Mouse (Mus musculus) effector memory CD4-positive, alpha-beta T cell, adult 7 months (primary cell): ENCODE data around the gene Rtn4rl1. TPM values are rescaled to one million over a fixed set of nuclear protein-coding genes. Genes with fewer than 3 reads are reported as not detected.

Source experiments
- polyA plus RNA-seq: library from polyadenylated mRNA; unstranded; fragments of 100-300 nt; shearing (Covaris generic); gene quantifications from one replicate; pipeline ENCODE4 v1.2.1, GENCODE M21; 2017

The Rtn4rl1 gene
- polyA plus RNA-seq = 22.1 TPM

GRCm38 (mm10) chr11:75193256-75194071, at the start of gene Rtn4rl1:
Rtn4rl1 (plus strand) TSS chr11:75193783.

GRCm38 (mm10) chr11:75169405-75170080, 24.0 kb upstream of the Rtn4rl1 start, which contains the start of gene Hic1:
Hic1 (minus strand) TSS chr11:75169519.

DNA sequence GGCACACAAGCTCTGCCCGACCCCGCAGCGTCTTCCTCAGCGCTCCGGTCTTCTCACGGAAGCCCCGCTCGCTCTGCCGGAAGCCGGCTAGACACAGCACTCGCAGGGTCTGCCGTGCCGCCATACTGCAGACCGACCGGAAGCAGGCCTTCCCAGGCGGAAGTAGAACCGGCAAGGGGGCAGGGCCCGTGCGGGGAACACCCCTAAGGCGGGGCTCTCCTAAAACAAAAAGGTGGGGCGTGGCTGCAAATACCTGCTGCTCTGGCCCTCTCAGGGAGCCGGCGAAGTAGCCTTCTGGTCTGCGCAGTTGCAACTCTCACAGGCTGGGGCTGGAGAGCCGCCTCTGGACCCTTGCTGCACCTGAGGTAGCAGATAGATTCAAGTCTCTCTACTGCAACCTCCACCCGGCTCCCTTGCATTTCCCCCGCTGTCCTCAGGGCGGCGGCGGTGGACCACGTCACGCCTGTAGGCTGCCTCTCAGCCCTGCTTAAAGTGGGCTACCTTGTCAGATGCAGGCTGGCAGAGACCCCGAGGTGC, 14.8 kb upstream of the Rtn4rl1 start, which contains the start of gene Ovca2:
Gene Ovca2, minus strand, starts transcription at position 164 of the 537 bp plus-strand sequence.

GRCm38 (mm10) chr11:75190905-75191441, 2.6 kb upstream of the Rtn4rl1 start, which contains the start of gene Dph1:
Dph1 (minus strand) TSS chr11:75191241.

Other genes with a start within 250 kb of the Rtn4rl1 start
- gene Hic1, start 24.3 kb upstream of the Rtn4rl1 start, polyA plus RNA-seq = 13.9 TPM
- gene Ovca2, start 14.9 kb upstream of the Rtn4rl1 start, polyA plus RNA-seq = 19.7 TPM
- gene Dph1, start 2.5 kb upstream of the Rtn4rl1 start, polyA plus RNA-seq = 9.1 TPM
- 99.0 TPM for gene Rpa1, start 154.5 kb downstream of the Rtn4rl1 start, polyA plus RNA-seq
- 19.8 TPM for gene Smyd4, start 154.7 kb downstream of the Rtn4rl1 start, polyA plus RNA-seq
- gene Serpinf1, start 228.9 kb downstream of the Rtn4rl1 start, polyA plus RNA-seq = 1.3 TPM
- gene Serpinf2, start 245.8 kb downstream of the Rtn4rl1 start, polyA plus RNA-seq = 0.29 TPM